Mouse (Mus musculus): ENCODE measurements around the gene Hmgb4. TPM values are rescaled to one million over a fixed set of nuclear protein-coding genes. Genes with fewer than 3 reads are reported as not detected.

Gene Hmgb4
- total RNA-seq, 2 experiments from 2014 or later, result not detected

DNA sequence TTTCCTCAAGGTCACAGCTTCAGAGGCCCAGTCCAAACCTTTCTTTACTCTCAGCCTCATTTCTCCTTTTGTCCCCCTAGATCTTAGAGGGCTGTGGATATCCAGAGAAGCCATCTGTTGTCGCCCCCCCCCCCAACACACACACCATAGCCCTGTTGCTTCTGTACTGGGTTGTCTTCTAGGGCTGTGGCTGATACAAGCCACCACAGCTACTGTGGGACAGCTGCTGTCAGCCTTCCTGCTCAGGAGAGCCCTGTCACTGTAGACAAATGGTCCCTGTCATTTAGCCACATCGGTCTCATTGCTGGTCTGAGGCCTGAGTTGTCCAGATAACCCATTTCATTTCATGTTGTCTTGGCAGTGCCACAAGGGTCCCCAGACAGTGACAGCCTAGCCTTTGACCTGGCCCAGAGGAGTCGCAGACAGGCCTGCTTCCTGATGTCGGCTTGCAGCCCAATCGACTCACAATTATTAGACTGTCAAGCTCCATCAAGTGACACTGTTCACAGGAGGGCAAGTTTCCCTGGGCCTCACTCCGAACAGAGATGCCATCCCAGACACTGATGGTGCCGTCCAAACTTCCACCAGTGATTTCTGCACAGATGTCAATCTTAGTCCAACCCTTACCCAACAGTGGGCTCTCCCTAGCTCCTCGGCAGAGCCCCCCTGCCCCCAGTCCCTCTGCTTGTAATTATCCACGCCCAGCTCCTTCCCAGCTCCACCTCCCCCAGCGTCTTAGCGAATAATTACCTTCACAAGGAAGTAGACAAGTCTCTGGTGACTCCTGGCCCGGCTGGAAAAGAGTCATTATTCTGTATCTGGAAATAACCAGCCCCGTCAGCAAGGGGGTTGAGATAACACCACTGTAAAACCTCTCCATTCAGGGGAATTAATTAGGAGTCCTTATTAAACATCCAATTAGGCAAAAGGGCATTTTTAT, 33.1 kb downstream of the Hmgb4 start:
- ATAC-seq (replicated peaks; ENCODE audit: low FRiP score, low TSS enrichment, poor library complexity, severe bottlenecking), result no peak

DNA sequence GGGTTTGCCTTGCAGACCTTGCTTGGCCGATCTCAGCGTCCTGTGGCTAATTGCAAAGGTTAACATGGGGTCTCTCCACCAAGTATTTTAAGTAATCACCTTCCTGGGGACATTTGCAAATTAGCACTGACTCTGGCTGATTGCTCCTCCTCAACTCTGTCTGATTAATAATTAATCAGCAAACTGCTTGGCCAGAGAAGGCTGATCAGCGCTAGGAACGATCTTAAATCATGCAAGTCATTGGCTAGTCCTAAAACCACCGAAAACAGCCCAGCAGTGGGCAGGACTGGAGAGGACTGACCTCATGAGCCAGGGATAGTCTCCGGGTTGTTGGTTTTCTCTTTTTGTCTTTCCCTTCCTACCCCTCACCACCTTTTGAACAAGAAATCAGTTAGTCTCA, 36.3 kb downstream of the Hmgb4 start:
- ATAC-seq (replicated peaks; ENCODE audit: low FRiP score, low TSS enrichment, poor library complexity, severe bottlenecking), result no peak

DNA sequence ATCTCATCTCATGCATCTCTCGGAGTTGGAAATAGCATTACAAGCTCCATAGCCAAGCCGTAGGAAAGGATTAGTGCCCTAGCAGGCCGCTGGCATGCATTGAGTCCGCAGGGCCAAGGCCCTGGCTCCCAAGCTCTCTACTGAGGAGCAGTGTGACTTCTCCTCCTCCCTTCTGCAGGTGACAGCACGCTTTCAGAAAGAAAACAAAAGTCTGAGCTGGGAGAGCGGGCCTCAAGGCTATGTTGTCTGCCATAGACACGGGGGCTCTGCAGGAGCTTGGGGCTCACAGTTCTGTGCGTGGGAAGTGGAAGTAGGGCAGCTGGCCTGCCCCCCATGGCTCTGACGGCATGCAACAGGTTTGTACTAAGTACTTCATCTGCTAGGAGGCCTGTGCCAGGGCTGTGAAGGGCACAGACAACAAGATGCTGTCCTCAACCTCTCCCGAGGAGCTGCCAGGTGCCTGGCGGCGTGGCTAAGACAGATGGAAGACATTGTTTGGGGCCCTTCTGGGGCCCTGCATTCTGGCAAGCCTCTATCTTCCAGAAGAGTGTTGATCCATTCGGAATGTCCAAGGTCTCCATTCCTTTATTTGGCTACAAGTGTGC, 42.7 kb downstream of the Hmgb4 start:
- ATAC-seq (replicated peaks; ENCODE audit: low FRiP score, low TSS enrichment, poor library complexity, severe bottlenecking), result no peak
